8 mouse cellular contexts compared by ENCODE assay signal in the genomic region with DNA sequence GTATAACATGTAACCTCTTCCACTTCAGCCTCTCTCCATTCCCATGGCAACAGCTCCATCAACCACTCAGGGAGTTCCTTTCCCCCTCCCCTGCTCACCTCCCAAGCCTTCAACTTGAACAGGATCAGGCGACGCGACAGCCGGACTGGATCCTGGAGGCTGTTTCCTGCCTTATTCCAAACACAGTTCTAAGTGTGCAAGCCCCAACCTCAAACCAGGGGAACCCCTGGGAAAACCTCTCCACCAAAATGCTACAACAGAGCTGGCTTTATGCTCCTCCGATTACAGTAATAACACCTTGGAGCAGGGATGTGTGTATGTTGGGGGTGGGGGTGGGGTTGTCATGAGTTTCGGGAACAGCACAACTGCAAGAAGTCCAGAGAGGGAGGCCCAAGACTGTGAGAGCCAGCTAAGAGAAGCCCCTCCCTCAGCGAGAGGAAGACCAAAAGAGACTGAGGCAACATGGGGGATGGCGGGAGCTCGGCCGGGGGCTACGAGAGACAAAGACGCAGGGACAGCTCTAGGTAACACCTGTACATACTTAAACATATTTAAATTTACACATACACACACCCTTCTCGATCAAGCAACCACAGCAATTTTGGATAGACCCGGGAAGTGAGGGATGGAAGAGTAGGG. TPM values are rescaled to one million over a fixed set of nuclear protein-coding genes. Genes with fewer than 3 reads are reported as not detected.
DNase-seq lines count a peak whose midpoint lies in the region; ATAC-seq and TF ChIP-seq lines count a peak whose summit lies in the region.

No protein-coding gene starts in this region.

- no peak for TF ChIP-seq POLR2A in liver, adult 2 months (IDR thresholded peaks at IDR 0.05; ENCODE audit: extremely low read depth, insufficient read depth, low read length)
- TF ChIP-seq POLR2A in embryonic fibroblast, embryonic 13.5 days (IDR thresholded peaks at IDR 0.05; ENCODE audit: low read depth, low read length): no peak
- no peak for TF ChIP-seq POLR2A in small intestine, adult 2 months (IDR thresholded peaks at IDR 0.05; ENCODE audit: low read depth, low read length)

- DNase-seq in liver, adult 2 months (ENCODE audit: extremely low read depth, low read depth, low spot score): no peak
- no peak for DNase-seq in liver
- DNase-seq in layer of hippocampus, adult 9-10 months (ENCODE audit: low spot score): no peak
- DNase-seq in thymus, postnatal 14 days: no peak
- DNase-seq in thymus, postnatal 0 days (ENCODE audit: low spot score): no peak

- no peak overlapping the region for H3K9ac ChIP-seq in liver, adult 2 months (ENCODE audit: low read depth, low read length)
- peak overlapping the region; percentile 94 for H3K9ac ChIP-seq in limb, embryonic 13.5 days

- ATAC-seq in limb, embryonic 13.5 days (ENCODE audit: low FRiP score, low read depth): no peak

- peaks cover 5% of the 10 kb centered on the region; the same call in 1 of the 2 replicates for H3K4me1 ChIP-seq in liver, adult 2 months (ENCODE audit: control insufficient read depth, insufficient read depth, low read length)
- H3K4me1 ChIP-seq in embryonic fibroblast, embryonic 13.5 days (ENCODE audit: control insufficient read depth, insufficient read depth, low read length): peaks cover 7% of the 10 kb centered on the region
- peaks cover 67% of the 10 kb centered on the region for H3K4me1 ChIP-seq in limb, embryonic 13.5 days
- H3K4me1 ChIP-seq in small intestine, adult 2 months (ENCODE audit: control insufficient read depth, insufficient read depth, insufficient read length, low read length): peaks cover 5% of the 10 kb centered on the region

- H3K9me3 ChIP-seq in limb, embryonic 13.5 days: no peaks in the 10 kb centered on the region

- H3K27me3 ChIP-seq in liver, adult 2 months (ENCODE audit: control insufficient read depth, insufficient read depth, low read length): no peaks in the 10 kb centered on the region
- H3K27me3 ChIP-seq in limb, embryonic 13.5 days: no peaks in the 10 kb centered on the region
- no peaks in the 10 kb centered on the region for H3K27me3 ChIP-seq in small intestine, adult 2 months (ENCODE audit: control insufficient read depth, insufficient read depth, low read length)

- WGBS in liver, adult 2 months: 58% methylated on average over 14 of the region's 14 CpGs
- 0% methylated on average over 14 of the region's 14 CpGs for WGBS in limb, embryonic 13.5 days
- 33% methylated on average over 14 of the region's 14 CpGs for WGBS in small intestine, adult 2 months

- peak overlapping the region; percentile 90 for H3K4me2 ChIP-seq in limb, embryonic 13.5 days (replicated peaks)

- TF ChIP-seq CTCF in liver, adult 2 months (IDR thresholded peaks at IDR 0.05; ENCODE audit: low read depth, low read length): no peak
- no peak for TF ChIP-seq CTCF in embryonic fibroblast, embryonic 13.5 days (IDR thresholded peaks at IDR 0.05; ENCODE audit: borderline replicate concordance, insufficient read depth, low read length)
- no peak for TF ChIP-seq CTCF in small intestine, adult 2 months (IDR thresholded peaks at IDR 0.05; ENCODE audit: extremely low read depth, insufficient read length, insufficient replicate concordance, low read depth, low read length)

- H3K27ac ChIP-seq in liver, adult 2 months (replicated peaks; ENCODE audit: insufficient read depth, low read depth, low read length): no peak overlapping the region
- 0 out of 2 replicates have a peak overlapping the region, but pooled peaks have one; percentile 9 for H3K27ac ChIP-seq in embryonic fibroblast, embryonic 13.5 days (ENCODE audit: insufficient read depth, low read length)
- H3K27ac ChIP-seq in limb, embryonic 13.5 days: peak overlapping the region; percentile 99
- H3K27ac ChIP-seq in small intestine, adult 2 months (ENCODE audit: insufficient read depth, low read depth, low read length): no peak overlapping the region

- H3K79me2 ChIP-seq in liver, adult 2 months (ENCODE audit: control insufficient read depth, insufficient read depth, low read length): no peaks in the 10 kb centered on the region

- H3K36me3 ChIP-seq in liver, adult 2 months (ENCODE audit: control insufficient read depth, insufficient read depth, low read length): no peaks in the 10 kb centered on the region
- peaks cover 11% of the 10 kb centered on the region for H3K36me3 ChIP-seq in limb, embryonic 13.5 days
- no peaks in the 10 kb centered on the region for H3K36me3 ChIP-seq in small intestine, adult 2 months (ENCODE audit: control insufficient read depth, insufficient read depth, low read length)

- peak overlapping the region; percentile 76; the same call in 1 of the 2 replicates for H3K4me3 ChIP-seq in liver, adult 2 months (ENCODE audit: insufficient read depth, low read depth, low read length)
- peak overlapping the region; percentile 78 for H3K4me3 ChIP-seq in embryonic fibroblast, embryonic 13.5 days (ENCODE audit: insufficient read depth, low read length)
- peak overlapping the region; percentile 89 for H3K4me3 ChIP-seq in limb, embryonic 13.5 days
- peak overlapping the region; percentile 84 for H3K4me3 ChIP-seq in small intestine, adult 2 months (ENCODE audit: low read depth, low read length)

RNA-seq across cellular contexts. Expression of gene Pcgf2, which starts 2.3 kb away (rescaled TPM):
- total RNA-seq in liver, adult 2 months (2014; rRNA removed): 0.34 and 0.37 TPM in 2 replicates
- 5.6 and 12.0 TPM in 2 replicates for polyA plus RNA-seq in liver, adult 2 months (2012; rRNA removed)
- polyA plus RNA-seq in embryonic fibroblast, embryonic 13.5 days (2011; ENCODE audit: insufficient read length, low read depth, missing spikeins): 42.3 and 54.0 TPM in 2 replicates
- polyA plus RNA-seq in limb, embryonic 13.5 days (2015; fragmentation: Nextera tagmentation; extraction: Ambion mirVana): 20.7 and 21.3 TPM in 2 replicates
- polyA plus RNA-seq in small intestine, adult 2 months (2012; rRNA removed): 25.9 and 77.9 TPM in 2 replicates
- 4.8 and 5.4 TPM in 2 replicates for polyA plus RNA-seq in thymus, postnatal 0 days (2015; fragmentation: Nextera tagmentation; extraction: Ambion mirVana)

RNA-seq across cellular contexts. Expression of gene Psmb3, which starts 5.2 kb away (rescaled TPM):
- 281 and 313 TPM in 2 replicates for total RNA-seq in liver, adult 2 months (2014; rRNA removed)
- polyA plus RNA-seq in liver, adult 2 months (2012; rRNA removed): 299 and 334 TPM in 2 replicates
- 229 and 259 TPM in 2 replicates for polyA plus RNA-seq in embryonic fibroblast, embryonic 13.5 days (2011; ENCODE audit: insufficient read length, low read depth, missing spikeins)
- polyA plus RNA-seq in limb, embryonic 13.5 days (2015; fragmentation: Nextera tagmentation; extraction: Ambion mirVana): 490 and 497 TPM in 2 replicates
- 164 and 330 TPM in 2 replicates for polyA plus RNA-seq in small intestine, adult 2 months (2012; rRNA removed)
- polyA plus RNA-seq in thymus, postnatal 0 days (2015; fragmentation: Nextera tagmentation; extraction: Ambion mirVana): 711 and 747 TPM in 2 replicates

RNA-seq across cellular contexts. Expression of gene Cisd3, which starts 12.4 kb away (rescaled TPM):
- total RNA-seq in liver, adult 2 months (2014; rRNA removed): 35.7 and 41.0 TPM in 2 replicates
- 73.6 and 94.5 TPM in 2 replicates for polyA plus RNA-seq in liver, adult 2 months (2012; rRNA removed)
- 39.9 and 42.5 TPM in 2 replicates for polyA plus RNA-seq in embryonic fibroblast, embryonic 13.5 days (2011; ENCODE audit: insufficient read length, low read depth, missing spikeins)
- polyA plus RNA-seq in limb, embryonic 13.5 days (2015; fragmentation: Nextera tagmentation; extraction: Ambion mirVana): 11.2 and 13.5 TPM in 2 replicates
- 112 and 249 TPM in 2 replicates for polyA plus RNA-seq in small intestine, adult 2 months (2012; rRNA removed)
- polyA plus RNA-seq in thymus, postnatal 0 days (2015; fragmentation: Nextera tagmentation; extraction: Ambion mirVana): 35.0 and 40.4 TPM in 2 replicates

RNA-seq across cellular contexts. Expression of gene Mllt6, which starts 34.8 kb away (rescaled TPM):
- total RNA-seq in liver, adult 2 months (2014; rRNA removed): 3.8 and 6.0 TPM in 2 replicates
- polyA plus RNA-seq in liver, adult 2 months (2012; rRNA removed): 8.9 and 11.2 TPM in 2 replicates
- polyA plus RNA-seq in embryonic fibroblast, embryonic 13.5 days (2011; ENCODE audit: insufficient read length, low read depth, missing spikeins): 16.2 and 18.0 TPM in 2 replicates
- 2.9 and 3.3 TPM in 2 replicates for polyA plus RNA-seq in limb, embryonic 13.5 days (2015; fragmentation: Nextera tagmentation; extraction: Ambion mirVana)
- polyA plus RNA-seq in small intestine, adult 2 months (2012; rRNA removed): 18.4 and 38.6 TPM in 2 replicates
- 1.9 and 2.4 TPM in 2 replicates for polyA plus RNA-seq in thymus, postnatal 0 days (2015; fragmentation: Nextera tagmentation; extraction: Ambion mirVana)

RNA-seq across cellular contexts. Expression of gene Pip4k2b, which starts 46.5 kb away (rescaled TPM):
- 4.1 and 5.5 TPM in 2 replicates for total RNA-seq in liver, adult 2 months (2014; rRNA removed)
- polyA plus RNA-seq in liver, adult 2 months (2012; rRNA removed): 10.8 and 11.0 TPM in 2 replicates
- 40.7 and 42.6 TPM in 2 replicates for polyA plus RNA-seq in embryonic fibroblast, embryonic 13.5 days (2011; ENCODE audit: insufficient read length, low read depth, missing spikeins)
- 2.8 and 3.3 TPM in 2 replicates for polyA plus RNA-seq in limb, embryonic 13.5 days (2015; fragmentation: Nextera tagmentation; extraction: Ambion mirVana)
- 2.0 and 3.4 TPM in 2 replicates for polyA plus RNA-seq in small intestine, adult 2 months (2012; rRNA removed)
- polyA plus RNA-seq in thymus, postnatal 0 days (2015; fragmentation: Nextera tagmentation; extraction: Ambion mirVana): 2.5 and 2.6 TPM in 2 replicates

Comparison
In these comparisons a context has a peak if more than half of its experiments do, and no peak if none do; other contexts are left out.
1. H3K27ac ChIP-seq: peak in embryonic fibroblast, embryonic 13.5 days (single experiment) and limb, embryonic 13.5 days (single experiment); none in liver, adult 2 months (single experiment) and small intestine, adult 2 months (single experiment).
2. Peak in every context shown above with its lines, with median percentiles within 50 percentile points of each other: H3K4me3 ChIP-seq.